Mouse (Mus musculus) intestine, embryonic 15.5 days (tissue): ENCODE results near the gene Gm8229. TPM values are rescaled to one million over a fixed set of nuclear protein-coding genes. Genes with fewer than 3 reads are reported as not detected.
"Not testable (repeated sequence)": the region's sequence is repeated elsewhere in the genome, so short reads cannot be mapped to it uniquely, and the experiment has no call there.

Experiments
- ATAC-seq: fragments of 200-750 bp; cut with Nextera tagmentation; 2 replicates; pipeline ENCODE4 v1.8.0; 2017; ENCODE audit warnings: moderate TSS enrichment, moderate library complexity
- H3K27ac ChIP-seq: fragments of 300-500 bp; sonication (generic); 2 replicates; pipeline ENCODE4 v1.5.1; 2015; ENCODE audit warnings: mild to moderate bottlenecking, inconsistent platforms
- H3K27me3 ChIP-seq: fragments of 300-500 bp; sonication (generic); replicated peaks from 2 replicates; pipeline ENCODE4 v1.6.1; 2015; ENCODE audit warnings: inconsistent platforms
- H3K36me3 ChIP-seq: fragments of 300-500 bp; sonication (generic); 2 replicates; pipeline ENCODE4 v1.6.1; 2015; ENCODE audit warnings: inconsistent platforms
- H3K4me1 ChIP-seq: fragments of 300-500 bp; sonication (generic); replicated peaks from 2 replicates; pipeline ENCODE4 v1.6.1; 2015; ENCODE audit warnings: inconsistent platforms
- H3K4me2 ChIP-seq: fragments of 300-500 bp; sonication (generic); replicated peaks from 2 replicates; pipeline ENCODE4 v1.6.1; 2015; ENCODE audit warnings: mild to moderate bottlenecking, inconsistent platforms
- H3K4me3 ChIP-seq: fragments of 300-500 bp; sonication (generic); replicated peaks from 2 replicates; pipeline ENCODE4 v1.5.1; 2015; ENCODE audit warnings: inconsistent platforms
- H3K9ac ChIP-seq: fragments of 300-500 bp; sonication (generic); 2 replicates; pipeline ENCODE4 v1.6.1; 2015; ENCODE audit warnings: inconsistent platforms
- H3K9me3 ChIP-seq: fragments of 300-500 bp; sonication (generic); 2 replicates; pipeline ENCODE4 v1.6.1; 2016; ENCODE audit warnings: inconsistent platforms
- WGBS: fragments of 180-500 bp; shearing (Covaris S2); methylation state at CpG from one replicate; pipeline ENCODE4 v1.1.7; 2015; 5-methylcytosine and 5-hydroxymethylcytosine counted together
- polyA plus RNA-seq: library from polyadenylated mRNA; unstranded; fragments of >200 nt; fragmentation: Nextera tagmentation; extraction: Ambion mirVana; gene quantifications from 2 replicates; pipeline ENCODE4 v1.2.1, GENCODE M21; 2015

Gene Gm8229
- not detected in 2 replicates for polyA plus RNA-seq

- H3K4me3 ChIP-seq, H3K9ac ChIP-seq, H3K27me3 ChIP-seq, H3K36me3 ChIP-seq, ATAC-seq, H3K4me2 ChIP-seq, H3K4me1 ChIP-seq, H3K27ac ChIP-seq, H3K9me3 ChIP-seq: not testable (repeated sequence)
- 85% methylated on average over 4 of the region's 4 CpGs for WGBS
Observed at GRCm38 (mm10) chr14:44365057-44365456, at the start of gene Gm8229. Gene Gm8229, plus strand, starts transcription at chr14:44365357.

GRCm38 (mm10) chr14:44338484-44338883 lies 26.7 kb upstream of the Gm8229 start, which contains the start of gene Gm5930:
Gene Gm5930, minus strand, starts transcription at chr14:44338584.
- not testable (repeated sequence) for H3K36me3 ChIP-seq, H3K4me3 ChIP-seq, H3K4me1 ChIP-seq, H3K9ac ChIP-seq, H3K4me2 ChIP-seq, H3K9me3 ChIP-seq, ATAC-seq, H3K27ac ChIP-seq, H3K27me3 ChIP-seq
- no CpG with 5 or more reads among the region's 2 CpGs for WGBS

GRCm38 (mm10) chr14:44361416-44361815 lies 3.7 kb upstream of the Gm8229 start:
- not testable (repeated sequence) for H3K4me2 ChIP-seq, ATAC-seq, H3K9ac ChIP-seq, H3K36me3 ChIP-seq, H3K4me1 ChIP-seq, H3K27ac ChIP-seq, H3K27me3 ChIP-seq, H3K4me3 ChIP-seq, H3K9me3 ChIP-seq
- WGBS = 28% methylated on average over 2 of the region's 2 CpGs

DNA sequence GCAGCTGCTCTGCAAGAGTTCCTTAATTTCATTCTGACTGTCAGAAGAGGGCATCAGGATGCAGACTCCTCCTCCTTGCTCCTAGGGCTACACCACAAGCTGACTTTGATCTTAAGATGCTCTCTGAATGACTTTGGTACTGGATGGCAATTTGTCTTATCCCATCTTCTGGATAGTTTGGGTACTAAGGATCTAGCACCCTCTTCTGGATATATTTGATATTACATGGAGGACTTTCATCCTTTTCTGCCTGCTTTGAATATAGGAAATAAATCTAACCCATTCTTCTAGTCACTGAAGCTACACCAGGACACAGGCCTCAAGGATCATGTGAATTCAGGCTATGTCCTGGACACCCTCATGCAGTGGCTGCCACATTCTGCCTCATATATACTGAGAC lies 2.9 kb upstream of the Gm8229 start:
- not testable (repeated sequence) for H3K9ac ChIP-seq, H3K4me1 ChIP-seq, H3K27me3 ChIP-seq, H3K27ac ChIP-seq, ATAC-seq, H3K36me3 ChIP-seq, H3K4me3 ChIP-seq, H3K9me3 ChIP-seq, H3K4me2 ChIP-seq

- not testable (repeated sequence) for ATAC-seq, H3K4me2 ChIP-seq, H3K27ac ChIP-seq, H3K9ac ChIP-seq, H3K9me3 ChIP-seq, H3K4me3 ChIP-seq, H3K27me3 ChIP-seq, H3K36me3 ChIP-seq, H3K4me1 ChIP-seq
- WGBS = 64% methylated on average over 4 of the region's 4 CpGs
Observed at GRCm38 (mm10) chr14:44384233-44384632, 19.1 kb downstream of the Gm8229 start.

GRCm38 (mm10) chr14:44410588-44410987 lies 45.4 kb downstream of the Gm8229 start, which contains the start of gene Gm3371:
Gene Gm3371, minus strand, starts transcription at chr14:44410688.
- ATAC-seq, H3K9me3 ChIP-seq, H3K4me3 ChIP-seq, H3K9ac ChIP-seq, H3K36me3 ChIP-seq, H3K27ac ChIP-seq, H3K4me1 ChIP-seq, H3K27me3 ChIP-seq, H3K4me2 ChIP-seq: not testable (repeated sequence)
- WGBS = no CpG with 5 or more reads among the region's 2 CpGs

Other genes starting within 250 kb of the Gm8229 start
- not detected in 2 replicates for gene Gm3327, start 241.5 kb upstream of the Gm8229 start, polyA plus RNA-seq
- gene Gm8212, start 167.7 kb upstream of the Gm8229 start, polyA plus RNA-seq = not detected in 2 replicates
- not detected in 2 replicates for gene 4930503E14Rik, start 152.1 kb upstream of the Gm8229 start, polyA plus RNA-seq
- not detected in 2 replicates for gene Gm8220, start 79.8 kb upstream of the Gm8229 start, polyA plus RNA-seq
- gene Gm5930, start 26.8 kb upstream of the Gm8229 start, polyA plus RNA-seq = not detected in 2 replicates
- not detected in 2 replicates for gene Gm3371, start 45.3 kb downstream of the Gm8229 start, polyA plus RNA-seq
- gene Gm8232, start 68.3 kb downstream of the Gm8229 start, polyA plus RNA-seq = not detected in 2 replicates
- not detected in 2 replicates for gene BC061237, start 127.1 kb downstream of the Gm8229 start, polyA plus RNA-seq
- gene Gm17093, start 152.9 kb downstream of the Gm8229 start, polyA plus RNA-seq = not detected in 2 replicates
- not detected in 2 replicates for gene Gm8247, start 217.8 kb downstream of the Gm8229 start, polyA plus RNA-seq